Mouse (Mus musculus) C2C12 (cell line): ENCODE results near the gene Dnajb12. TPM values are rescaled to one million over a fixed set of nuclear protein-coding genes. Genes with fewer than 3 reads are reported as not detected.
A peak's percentile ranks its signal among the peaks of the same experiment; 100 is the strongest.

Experiments used
- H3K27me3 ChIP-seq: one replicate; pipeline ENCODE4 v1.6.1; 2011; ENCODE audit not compliant: control insufficient read depth, insufficient read depth, insufficient read length
- H3K36me3 ChIP-seq: one replicate; pipeline ENCODE4 v1.6.1; 2011; ENCODE audit not compliant: control insufficient read depth, insufficient read depth
- H3K4me3 ChIP-seq: one replicate; pipeline ENCODE4 v1.5.1; 2011; ENCODE audit warnings: mild to moderate bottlenecking, control low read depth; ENCODE audit not compliant: poor library complexity, insufficient read depth, severe bottlenecking
- H3K79me2 ChIP-seq: one replicate; pipeline ENCODE4 v1.6.1; 2011; ENCODE audit not compliant: control insufficient read depth, insufficient read depth
- H3K79me3 ChIP-seq: one replicate; pipeline ENCODE4 v1.6.1; 2011; ENCODE audit warnings: low read depth, control low read depth
- H3ac ChIP-seq: one replicate; pipeline ENCODE3; 2011; ENCODE audit warnings: low read depth; ENCODE audit not compliant: control insufficient read depth, insufficient read length
- CEBPB ChIP-seq: IDR thresholded peaks from one replicate; pipeline ENCODE4 v1.6.1; 2011; ENCODE audit warnings: low read depth, mild to moderate bottlenecking, control low read depth, moderate library complexity
- CTCF ChIP-seq: IDR thresholded peaks from one replicate; pipeline ENCODE4 v1.5.1; 2011; ENCODE audit not compliant: control insufficient read depth, insufficient read depth, insufficient read length
- FOSL1 ChIP-seq: IDR thresholded peaks from one replicate; pipeline ENCODE4 v1.8.0; 2011; ENCODE audit warnings: mild to moderate bottlenecking, low read length; ENCODE audit not compliant: poor library complexity, insufficient read depth, severe bottlenecking
- MAX ChIP-seq: IDR thresholded peaks from one replicate; pipeline ENCODE4 v1.6.1; 2011; ENCODE audit warnings: mild to moderate bottlenecking, control low read depth
- MYOD1 ChIP-seq: IDR thresholded peaks from one replicate; pipeline ENCODE4 v1.6.1; 2011; ENCODE audit warnings: low read depth; ENCODE audit not compliant: control insufficient read depth, insufficient read length
- MYOG ChIP-seq: IDR thresholded peaks from one replicate; pipeline ENCODE4 v1.6.1; 2011; ENCODE audit not compliant: control insufficient read depth, insufficient read length; ENCODE audit errors: extremely low read depth
- USF1 ChIP-seq: IDR thresholded peaks from one replicate; pipeline ENCODE4 v1.6.1; 2011; ENCODE audit warnings: low read depth, mild to moderate bottlenecking, control low read depth, moderate library complexity
- polyA plus RNA-seq: library from polyadenylated mRNA; unstranded; fragments of >200 nt; fragmentation: generic; extraction: Trizol; gene quantifications from one replicate; pipeline ENCODE4 v1.2.1, GENCODE M21; 2012; ENCODE audit warnings: missing spikeins

Gene Dnajb12
- polyA plus RNA-seq, 1 experiment: 25.8 TPM

- Histone ChIP-seq H3K79me3 (no peaks in the 10 kb centered on the region), H3ac (no peak overlapping the region), H3K36me3 (no peaks in the 10 kb centered on the region), H3K27me3 (no peaks in the 10 kb centered on the region), H3K4me3 (no peak overlapping the region), H3K79me2 (no peaks in the 10 kb centered on the region)
- TF ChIP-seq MAX (no peak), USF1 (no peak), MYOD1 (no peak), CEBPB (no peak), MYOG (no peak), FOSL1 (no peak), CTCF (no peak)
Measured at GRCm38 (mm10) chr10:59942281-59942846, 63.0 kb downstream of the Dnajb12 start.

GRCm38 (mm10) chr10:59942847-59943420, 63.6 kb downstream of the Dnajb12 start:
- no peaks in the 10 kb centered on the region for H3K27me3 ChIP-seq
- H3K79me3 ChIP-seq: no peaks in the 10 kb centered on the region
- H3K4me3 ChIP-seq: no peak overlapping the region
- H3K36me3 ChIP-seq: no peaks in the 10 kb centered on the region
- H3K79me2 ChIP-seq: no peaks in the 10 kb centered on the region
- no peak overlapping the region for H3ac ChIP-seq
- no peak for TF ChIP-seq CEBPB
- TF ChIP-seq MAX: no peak
- no peak for TF ChIP-seq MYOG
- no peak for TF ChIP-seq USF1
- no peak for TF ChIP-seq FOSL1
- no peak for TF ChIP-seq CTCF
- no peak for TF ChIP-seq MYOD1

GRCm38 (mm10) chr10:59943421-59943989, 64.1 kb downstream of the Dnajb12 start:
- H3K27me3 ChIP-seq: no peaks in the 10 kb centered on the region
- no peaks in the 10 kb centered on the region for H3K79me3 ChIP-seq
- no peaks in the 10 kb centered on the region for H3K79me2 ChIP-seq
- H3K4me3 ChIP-seq: no peak overlapping the region
- H3ac ChIP-seq: no peak overlapping the region
- TF ChIP-seq CEBPB (peak; percentile 72), FOSL1 (no peak)
- no peaks in the 10 kb centered on the region for H3K36me3 ChIP-seq

- Histone ChIP-seq H3K4me3 (no peak overlapping the region), H3K36me3 (peaks cover 5% of the 10 kb centered on the region), H3K79me3 (peaks cover 5% of the 10 kb centered on the region), H3ac (no peak overlapping the region), H3K27me3 (no peaks in the 10 kb centered on the region), H3K79me2 (peaks cover 8% of the 10 kb centered on the region)
- no peak for TF ChIP-seq MAX
- TF ChIP-seq MYOG: no peak
- no peak for TF ChIP-seq USF1
- TF ChIP-seq MYOD1: no peak
- no peak for TF ChIP-seq CEBPB
- TF ChIP-seq FOSL1: no peak
- TF ChIP-seq CTCF: no peak
Measured at GRCm38 (mm10) chr10:59945416-59945815, 66.1 kb downstream of the Dnajb12 start.

GRCm38 (mm10) chr10:59946362-59946761, 67.0 kb downstream of the Dnajb12 start:
- Histone ChIP-seq H3K36me3 (peaks cover 5% of the 10 kb centered on the region), H3K27me3 (no peaks in the 10 kb centered on the region)
- TF ChIP-seq USF1: no peak
- no peak for TF ChIP-seq MYOG
- no peak for TF ChIP-seq MAX
- no peak for TF ChIP-seq MYOD1
- TF ChIP-seq CEBPB: no peak
- TF ChIP-seq CTCF: no peak
- no peak for TF ChIP-seq FOSL1

More at GRCm38 (mm10) chr10:59946362-59946761, 67.0 kb downstream of the Dnajb12 start:
- H3K4me3 ChIP-seq: no peak overlapping the region
- peaks cover 18% of the 10 kb centered on the region for H3K79me2 ChIP-seq
- peaks cover 15% of the 10 kb centered on the region for H3K79me3 ChIP-seq
- H3ac ChIP-seq: no peak overlapping the region
